Mouse (Mus musculus) left cerebral cortex, postnatal 10 days (tissue): Measurements from ENCODE around the gene Zfp580. TPM values are rescaled to one million over a fixed set of nuclear protein-coding genes. Genes with fewer than 3 reads are reported as not detected.
"Not testable (repeated sequence)": the region's sequence is repeated elsewhere in the genome, so short reads cannot be mapped to it uniquely, and the experiment has no call there.

ENCODE experiments used
- DNase-seq, 2 experiments: peaks; one replicate each; pipeline ENCODE4 v3.0.0; 2021 to 2022; ENCODE audit warnings: low spot score in 2 of 2, mixed read lengths in 1 of 2; ENCODE audit errors: extremely low spot score in 1 of 2
- intact Hi-C: fragments of 180-260 bp; cut with DNase I; formaldehyde crosslinking; loops from one replicate; pipeline ENCODE4 v1.15.1; 2025
- total RNA-seq, 2 experiments: library from RNA; stranded (reverse); gene quantifications; 2 replicates each; pipeline ENCODE4 v1.2.3; 2021

Gene Zfp580
- 10 to 100 TPM; 68.9 to 71.0 TPM for total RNA-seq

- peak in 1 of 2 experiments; percentile 88 for DNase-seq
- intact Hi-C loops = no loop called here
Measured at GRCm38 (mm10) chr7:5051193-5052192, at the start of gene Zfp580. Gene Zfp580, plus strand, starts transcription at chr7:5051538.

GRCm38 (mm10) chr7:5002876-5003275 is 48.5 kb upstream of the Zfp580 start:
- intact Hi-C loops, DNase-seq: not testable (repeated sequence)

GRCm38 (mm10) chr7:5008229-5008628 is 43.1 kb upstream of the Zfp580 start:
- intact Hi-C loops = no loop called here
- DNase-seq = no peak

GRCm38 (mm10) chr7:5012681-5013513 is 38.4 kb upstream of the Zfp580 start:
- intact Hi-C loops = no loop called here
- DNase-seq = peak in 1 of 2 experiments; percentile 33

GRCm38 (mm10) chr7:5014251-5015117 is 36.9 kb upstream of the Zfp580 start, which contains the start of the genes Zfp524 and Fiz1:
Gene Zfp524, plus strand, starts transcription at chr7:5014415.
Gene Fiz1, minus strand, starts transcription at chr7:5014697.
- intact Hi-C loops = no loop called here
- peak; percentile 96 for DNase-seq

GRCm38 (mm10) chr7:5015118-5016001 is 36.0 kb upstream of the Zfp580 start, which contains the start of gene Gm44973:
Gene Gm44973, plus strand, starts transcription at chr7:5015496.
- intact Hi-C loops = no loop called here
- peak; percentile 89 to 99 for DNase-seq

- DNase-seq = no peak
- intact Hi-C loops = no loop called here
Measured at GRCm38 (mm10) chr7:5016057-5016456, 35.3 kb upstream of the Zfp580 start.

- no peak for DNase-seq
- intact Hi-C loops = no loop called here
Measured at GRCm38 (mm10) chr7:5016920-5017319, 34.4 kb upstream of the Zfp580 start.

GRCm38 (mm10) chr7:5017352-5017751 is 34.0 kb upstream of the Zfp580 start:
- DNase-seq = peak in 1 of 2 experiments; percentile 73
- intact Hi-C loops = no loop called here

- DNase-seq = peak in 1 of 2 experiments; percentile 27
- intact Hi-C loops = no loop called here
Measured at GRCm38 (mm10) chr7:5017931-5018330, 33.4 kb upstream of the Zfp580 start.

- intact Hi-C loops = not testable (repeated sequence)
Measured at GRCm38 (mm10) chr7:5019576-5019975, 31.8 kb upstream of the Zfp580 start.

GRCm38 (mm10) chr7:5020000-5020681 is 31.2 kb upstream of the Zfp580 start, which contains the start of the genes Zfp865 and Ccdc106:
Gene Zfp865, plus strand, starts transcription at chr7:5020376.
Gene Ccdc106, plus strand, starts transcription at chr7:5020553.
- DNase-seq = peak; percentile 99 to 100
- intact Hi-C loops = no loop called here

More at GRCm38 (mm10) chr7:5019576-5019975, 31.8 kb upstream of the Zfp580 start:
- not testable (repeated sequence) for DNase-seq

GRCm38 (mm10) chr7:5020685-5021084 is 30.7 kb upstream of the Zfp580 start:
- intact Hi-C loops = no loop called here
- DNase-seq = no peak

- peak in 1 of 2 experiments; percentile 25 for DNase-seq
- intact Hi-C loops = no loop called here
Measured at GRCm38 (mm10) chr7:5021197-5021596, 30.1 kb upstream of the Zfp580 start.

GRCm38 (mm10) chr7:5029543-5029942 is 21.8 kb upstream of the Zfp580 start:
- no peak for DNase-seq
- intact Hi-C loops = no loop called here

- intact Hi-C loops = no loop called here
- DNase-seq = peak in 1 of 2 experiments; percentile 37
Measured at GRCm38 (mm10) chr7:5029946-5030345, 21.4 kb upstream of the Zfp580 start.
